Mouse (Mus musculus): ENCODE measurements around the gene Trim33.

The Trim33 gene

GRCm38 (mm10) chr3:103361150-103361549, 82.1 kb downstream of the Trim33 start:
- DNase-seq (ENCODE audit: low read depth, low spot score): no peak

GRCm38 (mm10) chr3:103364182-103364945, 85.3 kb downstream of the Trim33 start:
- DNase-seq (ENCODE audit: low read depth, low spot score): no peak

- no peak for DNase-seq (ENCODE audit: low read depth, low spot score)
These were observed 88.3 kb downstream of the Trim33 start for GRCm38 (mm10) chr3:103367176-103367970.

GRCm38 (mm10) chr3:103368731-103369130, 89.6 kb downstream of the Trim33 start:
- DNase-seq (ENCODE audit: low read depth, low spot score): no peak

- peak; percentile 71 for DNase-seq (ENCODE audit: low read depth, low spot score)
These were observed 94.9 kb downstream of the Trim33 start for GRCm38 (mm10) chr3:103374028-103374427.

- no peak for DNase-seq (ENCODE audit: low read depth, low spot score)
These were observed 96.2 kb downstream of the Trim33 start for GRCm38 (mm10) chr3:103375181-103375855.

GRCm38 (mm10) chr3:103378018-103378417, 98.9 kb downstream of the Trim33 start:
- peak; percentile 74 for DNase-seq (ENCODE audit: low read depth, low spot score)

GRCm38 (mm10) chr3:103379371-103379770, 100.3 kb downstream of the Trim33 start:
- DNase-seq (ENCODE audit: low read depth, low spot score): peak; percentile 95

- no peak for DNase-seq (ENCODE audit: low read depth, low spot score)
These were observed 101.7 kb downstream of the Trim33 start for GRCm38 (mm10) chr3:103380814-103381213.

GRCm38 (mm10) chr3:103381441-103381840, 102.3 kb downstream of the Trim33 start:
- DNase-seq (ENCODE audit: low read depth, low spot score): no peak

GRCm38 (mm10) chr3:103382872-103383567, 103.9 kb downstream of the Trim33 start:
- peak; percentile 92 for DNase-seq (ENCODE audit: low read depth, low spot score)

- DNase-seq (ENCODE audit: low read depth, low spot score): no peak
These were observed 105.4 kb downstream of the Trim33 start for GRCm38 (mm10) chr3:103384486-103384885.

- no peak for DNase-seq (ENCODE audit: low read depth, low spot score)
These were observed 105.9 kb downstream of the Trim33 start for GRCm38 (mm10) chr3:103384949-103385348.

GRCm38 (mm10) chr3:103385383-103386291, 106.5 kb downstream of the Trim33 start:
- no peak for DNase-seq (ENCODE audit: low read depth, low spot score)

GRCm38 (mm10) chr3:103386292-103387031, 107.4 kb downstream of the Trim33 start:
- DNase-seq (ENCODE audit: low read depth, low spot score): peak; percentile 96

- DNase-seq (ENCODE audit: low read depth, low spot score): peak; percentile 65
These were observed 113.6 kb downstream of the Trim33 start for GRCm38 (mm10) chr3:103392613-103393258.

- DNase-seq (ENCODE audit: low read depth, low spot score): peak; percentile 27
These were observed 114.4 kb downstream of the Trim33 start for GRCm38 (mm10) chr3:103393283-103394060.

- no peak for DNase-seq (ENCODE audit: low read depth, low spot score)
These were observed 115.0 kb downstream of the Trim33 start for GRCm38 (mm10) chr3:103394121-103394520.

All from R1 (cell line).